Mouse (Mus musculus) retina, postnatal 1 day (tissue): ENCODE results near the gene Borcs5.

Source experiments
- DNase-seq: peaks from one replicate; pipeline ENCODE4 v3.0.0-alpha.2; 2012

The Borcs5 gene

GRCm38 (mm10) chr6:134719156-134719555 is 79.8 kb downstream of the Borcs5 start:
- DNase-seq: no peak

GRCm38 (mm10) chr6:134720150-134720549 is 80.8 kb downstream of the Borcs5 start:
- DNase-seq: no peak

- DNase-seq: no peak
Observed at GRCm38 (mm10) chr6:134721729-134722269, 82.5 kb downstream of the Borcs5 start.

GRCm38 (mm10) chr6:134722906-134723305 is 83.6 kb downstream of the Borcs5 start:
- no peak for DNase-seq

- DNase-seq: no peak
Observed at GRCm38 (mm10) chr6:134723326-134723725, 84.0 kb downstream of the Borcs5 start.

GRCm38 (mm10) chr6:134723833-134724553 is 84.7 kb downstream of the Borcs5 start:
- DNase-seq: no peak

- DNase-seq: no peak
Observed at GRCm38 (mm10) chr6:134725406-134725805, 86.1 kb downstream of the Borcs5 start.

- DNase-seq: no peak
Observed at GRCm38 (mm10) chr6:134730978-134731377, 91.7 kb downstream of the Borcs5 start.

GRCm38 (mm10) chr6:134732813-134733212 is 93.5 kb downstream of the Borcs5 start:
- DNase-seq: no peak

- DNase-seq: peak; percentile 52
Observed at GRCm38 (mm10) chr6:134733800-134734221, 94.5 kb downstream of the Borcs5 start.

GRCm38 (mm10) chr6:134736853-134737252 is 97.5 kb downstream of the Borcs5 start:
- no peak for DNase-seq

GRCm38 (mm10) chr6:134743568-134743967 is 104.3 kb downstream of the Borcs5 start:
- no peak for DNase-seq

- no peak for DNase-seq
Observed at GRCm38 (mm10) chr6:134745876-134746275, 106.6 kb downstream of the Borcs5 start.

- DNase-seq: no peak
Observed at GRCm38 (mm10) chr6:134748126-134748525, 108.8 kb downstream of the Borcs5 start.

GRCm38 (mm10) chr6:134751087-134751486 is 111.8 kb downstream of the Borcs5 start:
- no peak for DNase-seq

GRCm38 (mm10) chr6:134751883-134752647 is 112.8 kb downstream of the Borcs5 start:
- no peak for DNase-seq

GRCm38 (mm10) chr6:134753412-134753811 is 114.1 kb downstream of the Borcs5 start:
- DNase-seq: no peak

GRCm38 (mm10) chr6:134753858-134754257 is 114.5 kb downstream of the Borcs5 start:
- DNase-seq: no peak

GRCm38 (mm10) chr6:134756058-134756457 is 116.7 kb downstream of the Borcs5 start:
- no peak for DNase-seq
